Mouse (Mus musculus): ENCODE data around the gene Slc6a20b. TPM values are rescaled to one million over a fixed set of nuclear protein-coding genes. Genes with fewer than 3 reads are reported as not detected.

Slc6a20b gene
- polyA plus RNA-seq, 1 experiment, result 0.02 TPM

GRCm38 (mm10) chr9:123577360-123578192 is 54.8 kb downstream of the Slc6a20b start:
- Histone ChIP-seq H3K36me3 (ENCODE audit: control insufficient read depth, insufficient read depth) (peaks cover 11% of the 10 kb centered on the region), H3K4me3 (ENCODE audit: insufficient read depth, poor library complexity, severe bottlenecking) (no peak overlapping the region), H3K27me3 (ENCODE audit: control insufficient read depth, insufficient read depth, insufficient read length) (no peaks in the 10 kb centered on the region), H3K79me3 (ENCODE audit: low read depth) (no peaks in the 10 kb centered on the region), H3ac (ENCODE audit: control insufficient read depth, insufficient read length, low read depth) (no peak overlapping the region), H3K79me2 (ENCODE audit: control insufficient read depth, insufficient read depth) (no peaks in the 10 kb centered on the region)
- TF ChIP-seq USF1 (IDR thresholded peaks at IDR 0.05; ENCODE audit: low read depth), result no peak
- no peak for TF ChIP-seq MYOG (IDR thresholded peaks at IDR 0.05; ENCODE audit: control insufficient read depth, extremely low read depth, insufficient read length)
- no peak for TF ChIP-seq CTCF (IDR thresholded peaks at IDR 0.05; ENCODE audit: control insufficient read depth, insufficient read depth, insufficient read length)
- no peak for TF ChIP-seq CEBPB (IDR thresholded peaks at IDR 0.05; ENCODE audit: low read depth)
- no peak for TF ChIP-seq MYOD1 (IDR thresholded peaks at IDR 0.05; ENCODE audit: control insufficient read depth, insufficient read length, low read depth)
- TF ChIP-seq MAX (IDR thresholded peaks at IDR 0.05), result no peak
- no peak for TF ChIP-seq FOSL1 (IDR thresholded peaks at IDR 0.05; ENCODE audit: insufficient read depth, low read length, poor library complexity, severe bottlenecking)

- Histone ChIP-seq H3ac (ENCODE audit: control insufficient read depth, insufficient read length, low read depth) (no peak overlapping the region), H3K79me3 (ENCODE audit: low read depth) (no peaks in the 10 kb centered on the region), H3K79me2 (ENCODE audit: control insufficient read depth, insufficient read depth) (no peaks in the 10 kb centered on the region), H3K36me3 (ENCODE audit: control insufficient read depth, insufficient read depth) (peaks cover 50% of the 10 kb centered on the region), H3K27me3 (ENCODE audit: control insufficient read depth, insufficient read depth, insufficient read length) (no peaks in the 10 kb centered on the region), H3K4me3 (ENCODE audit: insufficient read depth, poor library complexity, severe bottlenecking) (no peak overlapping the region)
- TF ChIP-seq CTCF (IDR thresholded peaks at IDR 0.05; ENCODE audit: control insufficient read depth, insufficient read depth, insufficient read length), result no peak
These were observed 77.8 kb downstream of the Slc6a20b start for GRCm38 (mm10) chr9:123554599-123554998.

Other genes with a start within 250 kb of the Slc6a20b start
- gene Limd1, start 153.9 kb downstream of the Slc6a20b start, polyA plus RNA-seq (2012; fragmentation: generic; extraction: Trizol), result 20.0 TPM
- gene Sacm1l, start 102.8 kb downstream of the Slc6a20b start, polyA plus RNA-seq (2012; fragmentation: generic; extraction: Trizol), result 9.1 TPM
- gene Ccr9, start 45.9 kb upstream of the Slc6a20b start, polyA plus RNA-seq (2012; fragmentation: generic; extraction: Trizol), result 0.01 TPM
- gene Slc6a20a, start 46.3 kb upstream of the Slc6a20b start, polyA plus RNA-seq (2012; fragmentation: generic; extraction: Trizol), result not detected
- 3.3 TPM for gene Lztfl1, start 85.1 kb upstream of the Slc6a20b start, polyA plus RNA-seq (2012; fragmentation: generic; extraction: Trizol)
- 5.7 TPM for gene Cxcr6, start 173.9 kb upstream of the Slc6a20b start, polyA plus RNA-seq (2012; fragmentation: generic; extraction: Trizol)
- 4.1 TPM for gene Fyco1, start 219.3 kb upstream of the Slc6a20b start, polyA plus RNA-seq (2012; fragmentation: generic; extraction: Trizol)
- 0.62 TPM for gene Xcr1, start 229.5 kb upstream of the Slc6a20b start, polyA plus RNA-seq (2012; fragmentation: generic; extraction: Trizol)

Data from C2C12 (cell line).